Comparison of ENCODE assay signal across 12 mouse cellular contexts in the genomic region with DNA sequence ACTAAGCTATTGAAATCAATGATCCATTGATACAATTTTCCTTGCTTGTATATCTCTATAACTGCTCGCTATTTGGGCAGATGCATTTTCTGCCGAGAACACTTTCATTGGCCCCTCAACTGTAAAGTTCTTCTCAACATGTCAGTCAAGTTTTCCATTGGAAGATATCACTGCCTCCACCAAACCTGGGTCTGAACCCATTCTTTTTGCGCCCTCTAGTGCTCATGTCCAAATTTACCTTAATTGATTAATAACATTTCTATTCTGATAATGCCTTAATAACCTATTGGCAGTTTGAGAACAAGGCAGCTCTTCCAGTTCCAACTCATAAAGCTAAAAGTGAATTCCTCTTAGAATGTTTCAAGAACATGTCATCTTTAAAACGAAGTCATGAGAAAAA.
DNase-seq lines count a peak whose midpoint lies in the region; ATAC-seq lines count a peak whose summit lies in the region.
"Had no signal": no experiment of that assay in that cellular context is flagged by ENCODE, and none has a peak within 500 bp of the region (broad histone marks: within the 10 kb centered on the region; RNA-seq: fewer than 3 reads in every experiment).

No protein-coding gene starts in this region.

- no peaks in the 10 kb centered on the region for H3K36me3 ChIP-seq in hindbrain, embryonic 11.5 days (ENCODE audit: control insufficient read depth, insufficient read depth, low read length)
- H3K36me3 ChIP-seq in hindbrain, embryonic 13.5 days, result no peaks in the 10 kb centered on the region

- H3K9me3 ChIP-seq in hindbrain, embryonic 11.5 days (ENCODE audit: control insufficient read depth, low read length), result no peaks in the 10 kb centered on the region
- no peaks in the 10 kb centered on the region for H3K9me3 ChIP-seq in hindbrain, embryonic 13.5 days

- no peak overlapping the region for H3K27ac ChIP-seq in hindbrain, embryonic 11.5 days (ENCODE audit: low read depth, low read length)
- H3K27ac ChIP-seq in hindbrain, embryonic 13.5 days, result no peak overlapping the region
- H3K27ac ChIP-seq: macrophage had no signal

- no peaks in the 10 kb centered on the region for H3K4me1 ChIP-seq in hindbrain, embryonic 11.5 days (replicated peaks; ENCODE audit: control insufficient read depth, insufficient read depth, low read length)
- H3K4me1 ChIP-seq in hindbrain, embryonic 13.5 days (replicated peaks), result no peaks in the 10 kb centered on the region

- H3K4me3 ChIP-seq in hindbrain, embryonic 11.5 days (ENCODE audit: low read depth, low read length), result no peak overlapping the region
- H3K4me3 ChIP-seq in hindbrain, embryonic 13.5 days, result no peak overlapping the region

- H3K4me2 ChIP-seq in hindbrain, embryonic 11.5 days (replicated peaks; ENCODE audit: low read depth, low read length), result no peak overlapping the region
- H3K4me2 ChIP-seq in hindbrain, embryonic 13.5 days, result no peak overlapping the region

- 50% methylated on average over 4 of the region's 4 CpGs for WGBS in hindbrain, embryonic 11.5 days
- WGBS in hindbrain, embryonic 13.5 days, result 50% methylated on average over 4 of the region's 4 CpGs

- DNase-seq in hindbrain, embryonic 11.5 days (ENCODE audit: low spot score), result peak; percentile 54
- peak; percentile 1 for DNase-seq in lung, postnatal 14 days
- DNase-seq in lung, postnatal 10 days, result no peak
- peak; percentile 25 for DNase-seq in adipocyte (ENCODE audit: low spot score)
- peak; percentile 18 for DNase-seq in retina, postnatal 1 day
- DNase-seq in gastrocnemius, postnatal 25 days, result no peak
- DNase-seq: gastrocnemius, postnatal 14 days; heart, postnatal 14 days; kidney, postnatal 10 days; thymus, adult 2 months had no signal

- no peak overlapping the region for H3K9ac ChIP-seq in hindbrain, embryonic 11.5 days (ENCODE audit: low read depth, low read length)
- no peak overlapping the region for H3K9ac ChIP-seq in hindbrain, embryonic 13.5 days

- H3K27me3 ChIP-seq in hindbrain, embryonic 11.5 days (ENCODE audit: control insufficient read depth, insufficient read depth, low read length), result no peaks in the 10 kb centered on the region
- H3K27me3 ChIP-seq in hindbrain, embryonic 13.5 days, result no peaks in the 10 kb centered on the region

- ATAC-seq in hindbrain, embryonic 11.5 days (ENCODE audit: low FRiP score), result no peak
- no peak for ATAC-seq in hindbrain, embryonic 13.5 days (ENCODE audit: low FRiP score)

Comparison
In these comparisons a context has a peak if more than half of its experiments do, and no peak if none do; other contexts are left out.
1. DNase-seq: peak in hindbrain, embryonic 11.5 days (single experiment), lung, postnatal 14 days (single experiment), adipocyte (single experiment) and retina, postnatal 1 day (single experiment); none in lung, postnatal 10 days (single experiment) and gastrocnemius, postnatal 25 days (single experiment).